In the genomic region with DNA sequence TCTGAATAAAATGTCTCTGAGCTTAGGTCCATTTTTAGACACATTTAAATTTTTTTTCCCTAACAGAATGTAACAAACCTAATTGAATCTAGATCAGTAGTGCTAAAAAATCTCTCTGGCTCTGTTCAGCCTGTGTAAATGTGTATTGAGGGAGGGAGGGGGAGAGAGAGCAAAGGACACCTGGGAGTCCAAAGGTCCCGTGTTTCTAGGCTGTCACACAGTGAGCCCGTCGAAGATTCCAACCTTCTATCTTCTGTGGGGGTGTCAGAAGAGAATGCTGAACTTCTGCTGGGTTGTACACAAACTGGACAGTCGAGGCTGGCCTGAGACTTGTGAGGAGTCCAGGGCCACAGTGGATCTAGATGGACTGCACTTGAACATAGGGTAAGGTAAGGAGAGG, we compare ENCODE assay signal across 21 mouse cellular contexts. TPM values are rescaled to one million over a fixed set of nuclear protein-coding genes. Genes with fewer than 3 reads are reported as not detected.
DNase-seq lines count a peak whose midpoint lies in the region; ATAC-seq and TF ChIP-seq lines count a peak whose summit lies in the region.
"Had no signal": no experiment of that assay in that cellular context is flagged by ENCODE, and none has a peak within 500 bp of the region (broad histone marks: within the 10 kb centered on the region; RNA-seq: fewer than 3 reads in every experiment).

No protein-coding gene starts in this region.

- H3K79me2 ChIP-seq in heart, adult 2 months (replicated peaks; ENCODE audit: control insufficient read depth, insufficient read depth, low read length) = no peaks in the 10 kb centered on the region

- no peaks in the 10 kb centered on the region for H3K27me3 ChIP-seq in heart, adult 2 months (ENCODE audit: control insufficient read depth, insufficient read depth, low read length)
- H3K27me3 ChIP-seq in liver, embryonic 12.5 days (replicated peaks) = no peaks in the 10 kb centered on the region
- H3K27me3 ChIP-seq in liver, embryonic 11.5 days (replicated peaks; ENCODE audit: control insufficient read depth, insufficient read depth, low read length) = no peaks in the 10 kb centered on the region
- H3K27me3 ChIP-seq in liver, embryonic 13.5 days = no peaks in the 10 kb centered on the region
- H3K27me3 ChIP-seq: hindbrain, embryonic 12.5 days; midbrain, embryonic 15.5 days; neural tube, embryonic 12.5 days had no signal

- H3K4me2 ChIP-seq in liver, embryonic 12.5 days = no peak overlapping the region
- H3K4me2 ChIP-seq in liver, embryonic 11.5 days = no peak overlapping the region
- no peak overlapping the region for H3K4me2 ChIP-seq in liver, embryonic 13.5 days
- H3K4me2 ChIP-seq: hindbrain, embryonic 12.5 days; midbrain, embryonic 15.5 days; neural tube, embryonic 12.5 days had no signal

- no peak overlapping the region for H3K9ac ChIP-seq in heart, adult 2 months (ENCODE audit: low read depth, low read length)
- no peak overlapping the region for H3K9ac ChIP-seq in liver, embryonic 12.5 days
- no peak overlapping the region for H3K9ac ChIP-seq in liver, embryonic 11.5 days (ENCODE audit: low read depth, low read length)
- no peak overlapping the region for H3K9ac ChIP-seq in liver, embryonic 13.5 days
- H3K9ac ChIP-seq: forebrain, postnatal 0 days; hindbrain, embryonic 12.5 days; midbrain, embryonic 15.5 days; neural tube, embryonic 12.5 days had no signal

- peak; percentile 33 for DNase-seq in heart, adult 11 months
- DNase-seq in heart, adult 2 months = no peak
- no peak for DNase-seq in liver, embryonic 11.5 days (ENCODE audit: low spot score)
- DNase-seq in liver, embryonic 13.5 days = no peak
- no peak for DNase-seq in right cerebral cortex, postnatal 14 days
- DNase-seq in adrenal gland, postnatal 4 days (ENCODE audit: low spot score in 2 of 2) = no peak
- DNase-seq in layer of hippocampus, postnatal 36 days = no peak
- DNase-seq: adrenal gland, postnatal 10 days; cerebellum, adult 8-10 months; forebrain, postnatal 0 days; gastrocnemius, postnatal 25 days; lung, postnatal 4 days; right cerebral cortex, postnatal 25 days; spleen, adult 18-20 months had no signal

- H3K36me3 ChIP-seq in heart, adult 2 months (ENCODE audit: control insufficient read depth, insufficient read depth, low read length) = no peaks in the 10 kb centered on the region
- no peaks in the 10 kb centered on the region for H3K36me3 ChIP-seq in liver, embryonic 12.5 days
- H3K36me3 ChIP-seq in liver, embryonic 11.5 days (ENCODE audit: control insufficient read depth, insufficient read depth, low read length) = no peaks in the 10 kb centered on the region
- H3K36me3 ChIP-seq in liver, embryonic 13.5 days = no peaks in the 10 kb centered on the region
- H3K36me3 ChIP-seq: forebrain, embryonic 10.5 days; hindbrain, embryonic 12.5 days; midbrain, embryonic 15.5 days; neural tube, embryonic 12.5 days had no signal

- no peaks in the 10 kb centered on the region for H3K9me3 ChIP-seq in liver, embryonic 12.5 days (replicated peaks)
- no peaks in the 10 kb centered on the region for H3K9me3 ChIP-seq in liver, embryonic 11.5 days (ENCODE audit: control insufficient read depth, low read length)
- no peaks in the 10 kb centered on the region for H3K9me3 ChIP-seq in liver, embryonic 13.5 days (replicated peaks)
- H3K9me3 ChIP-seq: forebrain, embryonic 10.5 days; hindbrain, embryonic 12.5 days; midbrain, embryonic 15.5 days; neural tube, embryonic 12.5 days had no signal

- WGBS in heart, adult 2 months = 75% methylated on average over 4 of the region's 4 CpGs
- WGBS in liver, embryonic 12.5 days (ENCODE audit: insufficient replicate concordance) = 59% methylated on average over 4 of the region's 4 CpGs
- 66% methylated on average over 4 of the region's 4 CpGs for WGBS in liver, embryonic 11.5 days
- WGBS in liver, embryonic 13.5 days (ENCODE audit: insufficient replicate concordance) = 54% methylated on average over 4 of the region's 4 CpGs

- H3K4me3 ChIP-seq in heart, adult 2 months = no peak overlapping the region
- no peak overlapping the region for H3K4me3 ChIP-seq in liver, embryonic 12.5 days
- H3K4me3 ChIP-seq in liver, embryonic 11.5 days (ENCODE audit: low read depth, low read length) = no peak overlapping the region
- H3K4me3 ChIP-seq in liver, embryonic 13.5 days (replicated peaks) = no peak overlapping the region
- H3K4me3 ChIP-seq: forebrain, embryonic 10.5 days; hindbrain, embryonic 12.5 days; midbrain, embryonic 15.5 days; neural tube, embryonic 12.5 days had no signal

- peak; percentile 54; the same call in 1 of the 2 replicates for ATAC-seq in liver, embryonic 12.5 days
- ATAC-seq in liver, embryonic 11.5 days (replicated peaks; ENCODE audit: low FRiP score) = no peak
- ATAC-seq in liver, embryonic 13.5 days (ENCODE audit: low read depth) = peak; percentile 72
- ATAC-seq: forebrain, postnatal 0 days; midbrain, embryonic 15.5 days had no signal

- TF ChIP-seq CTCF in heart, adult 2 months (IDR thresholded peaks at IDR 0.05) = no peak

- no peak for TF ChIP-seq POLR2A in heart, adult 2 months (IDR thresholded peaks at IDR 0.05; ENCODE audit: insufficient read depth, low read depth, low read length)

- intact Hi-C loops in heart, adult 2 months (cut with DNase I) = no loop called here

- H3K27ac ChIP-seq in heart, adult 2 months = no peak overlapping the region
- no peak overlapping the region for H3K27ac ChIP-seq in liver, embryonic 12.5 days
- H3K27ac ChIP-seq in liver, embryonic 11.5 days (ENCODE audit: low read depth, low read length) = no peak overlapping the region
- H3K27ac ChIP-seq in liver, embryonic 13.5 days = no peak overlapping the region
- H3K27ac ChIP-seq: forebrain, embryonic 10.5 days; hindbrain, embryonic 12.5 days; midbrain, embryonic 15.5 days; neural tube, embryonic 12.5 days had no signal

- TF ChIP-seq EP300 in heart, adult 2 months (IDR thresholded peaks at IDR 0.05; ENCODE audit: insufficient read depth, low read depth, low read length) = no peak

- no peaks in the 10 kb centered on the region for H3K4me1 ChIP-seq in heart, adult 2 months (ENCODE audit: control insufficient read depth, insufficient read depth, low read length)
- no peaks in the 10 kb centered on the region for H3K4me1 ChIP-seq in liver, embryonic 12.5 days
- no peaks in the 10 kb centered on the region for H3K4me1 ChIP-seq in liver, embryonic 11.5 days (replicated peaks; ENCODE audit: control insufficient read depth, insufficient read depth, low read length)
- H3K4me1 ChIP-seq in liver, embryonic 13.5 days (replicated peaks) = 0 out of 2 replicates have a peak, but pooled peaks cover 2% of the 10 kb centered on the region
- H3K4me1 ChIP-seq: forebrain, embryonic 10.5 days; hindbrain, embryonic 12.5 days; midbrain, embryonic 15.5 days; neural tube, embryonic 12.5 days had no signal

RNA-seq across cellular contexts. Expression of gene Rnf149, which starts 14.9 kb away (rescaled TPM):
- total RNA-seq in heart, adult 2 months (2021) = 1 to 10 TPM; 7.0 to 8.5 TPM
- 3.6 and 5.7 TPM in 2 replicates for polyA plus RNA-seq in heart, adult 2 months (2012; rRNA removed)
- 25.6 and 27.3 TPM in 2 replicates for polyA plus RNA-seq in liver, embryonic 12.5 days (2016; fragmentation: Nextera tagmentation; extraction: Ambion mirVana)
- 27.5 and 29.6 TPM in 2 replicates for polyA plus RNA-seq in liver, embryonic 11.5 days (2014; fragmentation: Nextera tagmentation; extraction: Ambion mirVana)
- polyA plus RNA-seq in liver, embryonic 13.5 days (2015; fragmentation: Nextera tagmentation; extraction: Ambion mirVana) = 17.1 and 19.3 TPM in 2 replicates
- total RNA-seq in adrenal gland, postnatal 4 days (2021) = 10 to 100 TPM; 49.6 to 57.4 TPM
- 10 to 100 TPM; 32.3 to 34.8 TPM for total RNA-seq in layer of hippocampus, postnatal 36 days (2021)

RNA-seq across cellular contexts. Expression of gene Cnot11, which starts 57.3 kb away (rescaled TPM):
- total RNA-seq in heart, adult 2 months (2021) = 10 to 100 TPM; 13.2 to 15.6 TPM
- polyA plus RNA-seq in heart, adult 2 months (2012; rRNA removed) = 9.8 and 11.9 TPM in 2 replicates
- 17.2 and 20.0 TPM in 2 replicates for polyA plus RNA-seq in liver, embryonic 12.5 days (2016; fragmentation: Nextera tagmentation; extraction: Ambion mirVana)
- polyA plus RNA-seq in liver, embryonic 11.5 days (2014; fragmentation: Nextera tagmentation; extraction: Ambion mirVana) = 24.3 and 26.3 TPM in 2 replicates
- polyA plus RNA-seq in liver, embryonic 13.5 days (2015; fragmentation: Nextera tagmentation; extraction: Ambion mirVana) = 10.9 and 11.3 TPM in 2 replicates
- 10 to 100 TPM; 26.3 to 28.7 TPM for total RNA-seq in adrenal gland, postnatal 4 days (2021)
- 10 to 100 TPM; 22.5 to 22.8 TPM for total RNA-seq in layer of hippocampus, postnatal 36 days (2021)

RNA-seq across cellular contexts. Expression of gene Creg2, which starts 59.2 kb away (rescaled TPM):
- total RNA-seq in heart, adult 2 months (2021) = under 1 TPM in 1 of 2 experiments, not detected in 1; 0.05 TPM
- polyA plus RNA-seq in heart, adult 2 months (2012; rRNA removed) = 0.06 TPM in 1 of 2 replicates, not detected in the other
- not detected in 2 replicates for polyA plus RNA-seq in liver, embryonic 12.5 days (2016; fragmentation: Nextera tagmentation; extraction: Ambion mirVana)
- polyA plus RNA-seq in liver, embryonic 11.5 days (2014; fragmentation: Nextera tagmentation; extraction: Ambion mirVana) = not detected in 2 replicates
- polyA plus RNA-seq in liver, embryonic 13.5 days (2015; fragmentation: Nextera tagmentation; extraction: Ambion mirVana) = 0.02 and 0.03 TPM in 2 replicates
- total RNA-seq in adrenal gland, postnatal 4 days (2021) = under 1 TPM; 0.56 to 0.98 TPM
- 100 to 1,000 TPM in 1 of 2 experiments, 10 to 100 TPM in 1; 96.3 to 105 TPM for total RNA-seq in layer of hippocampus, postnatal 36 days (2021)
- total RNA-seq: heart, postnatal 25 days; megakaryocyte-erythroid progenitor cell, adult 5-6 weeks had no signal
